22 mouse cellular contexts compared by ENCODE assay signal in genomic region chr4:130693936-130694335, GRCm38 (mm10). TPM values are rescaled to one million over a fixed set of nuclear protein-coding genes. Genes with fewer than 3 reads are reported as not detected.
DNase-seq lines count a peak whose midpoint lies in the region; ATAC-seq and TF ChIP-seq lines count a peak whose summit lies in the region.
"Had no signal": no experiment of that assay in that cellular context is flagged by ENCODE, and none has a peak within 500 bp of the region (broad histone marks: within the 10 kb centered on the region; RNA-seq: fewer than 3 reads in every experiment).

No protein-coding gene starts in this region.

- no peaks in the 10 kb centered on the region for H3K9me3 ChIP-seq in kidney, embryonic 16.5 days (ENCODE audit: low read length)
- H3K9me3 ChIP-seq: embryonic facial prominence, embryonic 12.5 days; hindbrain, embryonic 12.5 days; limb, embryonic 10.5 days; lung, embryonic 15.5 days had no signal

- peaks cover 17% of the 10 kb centered on the region; the same call in 1 of the 2 replicates for H3K36me3 ChIP-seq in kidney, embryonic 16.5 days (ENCODE audit: insufficient read depth, low read length)

- H3K9ac ChIP-seq in kidney, embryonic 16.5 days (replicated peaks; ENCODE audit: low read length) = no peak overlapping the region
- H3K9ac ChIP-seq: embryonic facial prominence, embryonic 12.5 days; hindbrain, embryonic 12.5 days; lung, embryonic 15.5 days had no signal

- H3K4me1 ChIP-seq in kidney, embryonic 16.5 days (ENCODE audit: insufficient read depth, low read length) = peaks cover 12% of the 10 kb centered on the region; the same call in 1 of the 2 replicates
- H3K4me1 ChIP-seq: embryonic facial prominence, embryonic 12.5 days; hindbrain, embryonic 12.5 days; limb, embryonic 10.5 days; lung, embryonic 15.5 days had no signal

- H3K4me2 ChIP-seq in kidney, embryonic 16.5 days (replicated peaks; ENCODE audit: low read depth, low read length) = no peak overlapping the region
- H3K4me2 ChIP-seq: embryonic facial prominence, embryonic 12.5 days; hindbrain, embryonic 12.5 days; liver, embryonic 11.5 days; lung, embryonic 15.5 days had no signal

- H3K27me3 ChIP-seq in kidney, embryonic 16.5 days (ENCODE audit: insufficient read depth, low read length) = no peaks in the 10 kb centered on the region
- H3K27me3 ChIP-seq in Patski = no peaks in the 10 kb centered on the region
- H3K27me3 ChIP-seq: embryonic facial prominence, embryonic 12.5 days; hindbrain, embryonic 12.5 days; lung, embryonic 15.5 days had no signal

- POLR2A ChIA-PET in Patski (lab: Charles Lee) = interaction anchor here (1.1 to 1.2 kb wide), 2 partner anchors 9 to 14 kb away, joined by 3 to 5 read pairs; no protein-coding TSS in a partner anchor

- no peak for ATAC-seq in kidney, embryonic 16.5 days (ENCODE audit: low FRiP score, low TSS enrichment)
- no peak for ATAC-seq in Patski
- ATAC-seq: forebrain, embryonic 14.5 days had no signal

- DNase-seq in gastrocnemius, adult 2 months = no peak
- no peak for DNase-seq in gastrocnemius, postnatal 36 days
- peak; percentile 25 for DNase-seq in kidney, adult 11 months
- DNase-seq in Patski (ENCODE audit: low read depth, low spot score) = peak; percentile 43
- DNase-seq in kidney, postnatal 25 days = peak; percentile 23 to 49
- DNase-seq in retina, embryonic 14.5 days (ENCODE audit: low spot score) = no peak
- no peak for DNase-seq in frontal cortex, adult 2 months (ENCODE audit: extremely low spot score in 1 of 2, low spot score in 1 of 2)
- DNase-seq: adrenal gland, postnatal 25 days; cerebellum, adult 11 months; cerebellum, postnatal 10 days; layer of hippocampus, adult 9-11 months; lung, postnatal 4 days; right cerebral cortex, adult 18-20 months had no signal

- intact Hi-C loops in gastrocnemius, adult 2 months (cut with DNase I) = no loop called here
- intact Hi-C loops in gastrocnemius, postnatal 36 days (cut with DNase I) = no loop called here

- peak overlapping the region; percentile 74 for H3K27ac ChIP-seq in gastrocnemius, adult 2 months
- H3K27ac ChIP-seq in kidney, embryonic 16.5 days (ENCODE audit: low read length) = no peak overlapping the region
- H3K27ac ChIP-seq: embryonic facial prominence, embryonic 12.5 days; hindbrain, embryonic 12.5 days; left cerebral cortex, adult 2 months; limb, embryonic 10.5 days; lung, embryonic 15.5 days had no signal

- no peak for TF ChIP-seq CTCF in gastrocnemius, adult 2 months (IDR thresholded peaks at IDR 0.05)
- TF ChIP-seq CTCF in Patski (IDR thresholded peaks at IDR 0.05) = no peak

- no peak overlapping the region for H3K4me3 ChIP-seq in gastrocnemius, adult 2 months
- no peak overlapping the region for H3K4me3 ChIP-seq in kidney, embryonic 16.5 days (ENCODE audit: low read length)
- H3K4me3 ChIP-seq: embryonic facial prominence, embryonic 12.5 days; erythroblast, embryonic 14.5 days; hindbrain, embryonic 12.5 days; left cerebral cortex, adult 2 months; limb, embryonic 10.5 days; lung, embryonic 15.5 days had no signal

- CTCF ChIA-PET in Patski (lab: Charles Lee) = interaction anchor here (0.9 kb wide), 1 partner anchor 9 kb away, joined by 3 read pairs; no protein-coding TSS in a partner anchor

- in situ Hi-C loops in Patski (cut with MboI; ENCODE audit: low pct_unique_long_range_greater_than_20kb) = no loop called here

- 42% methylated on average over 3 of the region's 3 CpGs for WGBS in kidney, embryonic 16.5 days

RNA-seq across cellular contexts. Expression of gene Pum1, which starts 30.8 kb away (rescaled TPM):
- total RNA-seq in gastrocnemius, adult 2 months (2021) = 10 to 100 TPM; 42.4 to 42.6 TPM
- 10 to 100 TPM; 28.8 to 37.7 TPM for total RNA-seq in gastrocnemius, postnatal 36 days (2021)
- 96.8 and 106 TPM in 2 replicates for polyA plus RNA-seq in kidney, embryonic 16.5 days (2015; fragmentation: Nextera tagmentation; extraction: Ambion mirVana)
- polyA plus RNA-seq in Patski (2021) = 49.6 TPM
- 58.5 and 62.7 TPM in 2 replicates for polyA plus RNA-seq in frontal cortex, adult 2 months (2012; rRNA removed)

Comparison
In these comparisons a context has a peak if more than half of its experiments do, and no peak if none do; other contexts are left out.
1. DNase-seq: peak in kidney, adult 11 months (single experiment), Patski (single experiment) and kidney, postnatal 25 days (2 of 2); none in gastrocnemius, adult 2 months (single experiment), gastrocnemius, postnatal 36 days (0 of 2), retina, embryonic 14.5 days (single experiment) and frontal cortex, adult 2 months (0 of 2).